Mouse (Mus musculus) embryonic fibroblast, embryonic 13.5 days (primary cell): ENCODE results near the gene Syn1.

Experiments
- CTCF ChIP-seq: IDR thresholded peaks from 2 replicates; pipeline ENCODE4 v1.5.1; 2011; ENCODE audit warnings: mild to moderate bottlenecking, control low read depth, low read length, moderate library complexity, borderline replicate concordance; ENCODE audit not compliant: insufficient read depth
- POLR2A ChIP-seq: IDR thresholded peaks from 2 replicates; pipeline ENCODE4 v1.6.1; 2011; ENCODE audit warnings: low read depth, mild to moderate bottlenecking, control low read depth, low read length, moderate library complexity

DNA sequence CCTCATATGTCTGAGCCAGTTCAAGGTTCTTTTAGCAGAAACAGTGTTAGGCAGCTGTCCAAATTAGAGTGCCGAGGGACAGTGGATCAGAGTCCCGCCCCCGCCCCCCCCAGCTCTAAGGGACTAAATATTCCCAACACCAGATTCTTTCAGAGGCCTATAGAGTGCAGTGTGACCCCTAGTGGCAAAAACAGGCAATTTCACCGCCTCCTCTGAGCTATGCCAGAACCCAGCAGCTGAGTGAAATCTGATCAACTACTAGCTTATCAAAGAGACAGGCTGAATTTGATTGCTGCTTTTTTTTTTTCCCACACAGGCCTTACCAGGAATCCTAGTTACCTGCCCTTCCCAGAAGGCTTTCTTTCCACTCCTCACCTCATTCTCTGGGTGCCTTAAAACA is 25.3 kb upstream of the Syn1 start:
- TF ChIP-seq CTCF = no peak
- TF ChIP-seq POLR2A = no peak
